Mouse (Mus musculus) forebrain, postnatal 0 days (tissue): ENCODE measurements around the gene Pum2. TPM values are rescaled to one million over a fixed set of nuclear protein-coding genes. Genes with fewer than 3 reads are reported as not detected.

Experiments used
- ATAC-seq: fragments of 200-750 bp; cut with Nextera tagmentation; 2 replicates; pipeline ENCODE4 v1.8.0; 2017; ENCODE audit warnings: mild to moderate bottlenecking, moderate library complexity
- DNase-seq: peaks from one replicate; pipeline ENCODE4 v3.0.0-alpha.2; 2015
- H3K27ac ChIP-seq: fragments of 300-500 bp; sonication (generic); 2 replicates; pipeline ENCODE4 v1.5.1; 2014; ENCODE audit warnings: low read depth, mild to moderate bottlenecking, antibody characterized with exemption, low read length, moderate library complexity, mixed read lengths
- H3K27me3 ChIP-seq: fragments of 300-500 bp; sonication (generic); 2 replicates; pipeline ENCODE4 v1.6.1; 2014; ENCODE audit warnings: mild to moderate bottlenecking, low read length, mixed read lengths; ENCODE audit not compliant: insufficient read depth
- H3K36me3 ChIP-seq: fragments of 300-500 bp; sonication (generic); 2 replicates; pipeline ENCODE4 v1.6.1; 2014; ENCODE audit warnings: mild to moderate bottlenecking, moderate library complexity; ENCODE audit not compliant: insufficient read depth
- H3K4me1 ChIP-seq: fragments of 300-500 bp; sonication (generic); 2 replicates; pipeline ENCODE4 v1.6.1; 2014; ENCODE audit warnings: antibody characterized with exemption; ENCODE audit not compliant: insufficient read depth
- H3K4me2 ChIP-seq: fragments of 300-500 bp; sonication (generic); 2 replicates; pipeline ENCODE4 v1.6.1; 2014; ENCODE audit warnings: low read depth, mild to moderate bottlenecking, moderate library complexity
- H3K4me3 ChIP-seq: fragments of 300-500 bp; sonication (generic); 2 replicates; pipeline ENCODE4 v1.5.1; 2014; ENCODE audit warnings: low read depth, low read length, mixed read lengths
- H3K9ac ChIP-seq: fragments of 300-500 bp; sonication (generic); 2 replicates; pipeline ENCODE4 v1.6.1; 2014; ENCODE audit warnings: mild to moderate bottlenecking
- H3K9me3 ChIP-seq: fragments of 300-500 bp; sonication (generic); 2 replicates; pipeline ENCODE4 v1.6.1; 2016; ENCODE audit warnings: low read length
- CTCF ChIP-seq: sonication (generic); IDR thresholded peaks from 2 replicates; pipeline ENCODE4 v1.5.1; 2016; ENCODE audit warnings: antibody characterized with exemption, control low read depth, low read depth
- WGBS: fragments of 180-500 bp; shearing (Covaris S2); extraction: QIAGEN DNeasy Blood & Tissue Kit; methylation state at CpG from one replicate; pipeline ENCODE4 v1.1.7; 2014; 5-methylcytosine and 5-hydroxymethylcytosine counted together
- polyA plus RNA-seq: library from polyadenylated mRNA; unstranded; fragments of >200 nt; fragmentation: Nextera tagmentation; extraction: Ambion mirVana; gene quantifications from 2 replicates; pipeline ENCODE4 v1.2.1, GENCODE M21; 2015
- total RNA-seq: library from RNA; depleted of rRNA; stranded (reverse); fragments of >200 nt; gene quantifications from 2 replicates; pipeline ENCODE4 v1.2.3, GENCODE M21; 2014; rRNA removed

The Pum2 gene
- total and polyA plus RNA-seq, 2 experiments from 2014 or later, result 37.2 to 133 TPM

DNA sequence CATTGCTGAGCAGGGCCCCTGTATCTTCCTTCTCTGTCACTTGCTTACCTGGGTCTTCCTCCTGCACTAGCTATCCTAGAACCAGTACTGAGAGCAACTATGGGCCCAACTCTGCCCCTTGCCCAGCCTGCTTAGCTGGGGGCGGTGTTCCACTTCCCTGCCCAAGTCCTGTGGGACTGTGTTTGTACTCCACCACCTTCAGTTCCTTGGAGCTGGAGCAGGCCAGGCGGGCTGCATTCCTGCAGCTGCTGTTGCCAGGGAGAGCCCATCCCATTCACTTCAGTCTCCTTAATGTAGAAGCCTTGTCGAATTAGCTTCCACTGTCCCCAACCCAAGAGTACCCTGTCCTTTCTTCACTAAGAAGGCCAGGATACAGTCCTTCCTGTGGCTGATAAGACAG, 114.5 kb downstream of the Pum2 start:
- H3K27me3 ChIP-seq, result no peaks in the 10 kb centered on the region
- no peak overlapping the region for H3K4me2 ChIP-seq
- DNase-seq (no peak), ATAC-seq (no peak)
- WGBS, result 59% methylated on average over 3 of the region's 3 CpGs
- no peak overlapping the region for H3K27ac ChIP-seq
- H3K4me1 ChIP-seq, result no peaks in the 10 kb centered on the region
- TF ChIP-seq CTCF, result no peak
- H3K36me3 ChIP-seq, result peaks cover 20% of the 10 kb centered on the region
- H3K9ac ChIP-seq, result no peak overlapping the region
- no peaks in the 10 kb centered on the region for H3K9me3 ChIP-seq
- no peak overlapping the region for H3K4me3 ChIP-seq

DNA sequence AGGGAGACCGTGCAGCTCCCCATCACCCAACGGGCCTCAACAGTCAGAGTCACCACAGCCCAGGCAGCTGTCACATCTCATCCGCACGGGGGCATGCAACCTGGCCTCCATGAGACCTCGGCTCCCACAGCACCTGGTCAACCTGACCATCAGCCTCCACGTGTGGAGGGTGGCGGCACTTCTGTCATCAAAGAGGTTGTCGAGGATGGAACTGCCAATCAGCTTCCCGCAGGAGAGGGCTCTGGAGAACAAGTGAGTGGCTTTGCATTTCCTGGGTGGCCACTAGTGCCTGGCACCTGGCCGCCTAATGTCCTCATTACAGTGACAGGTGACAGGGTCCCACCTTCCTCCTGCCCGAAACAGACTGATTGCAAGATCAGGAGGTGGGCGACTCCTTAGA, 116.7 kb downstream of the Pum2 start:
- Histone ChIP-seq H3K9ac (no peak overlapping the region), H3K27me3 (no peaks in the 10 kb centered on the region), H3K36me3 (peaks cover 20% of the 10 kb centered on the region), H3K4me1 (no peaks in the 10 kb centered on the region), H3K4me3 (no peak overlapping the region), H3K9me3 (no peaks in the 10 kb centered on the region), H3K4me2 (no peak overlapping the region), H3K27ac (no peak overlapping the region)
- no peak for TF ChIP-seq CTCF
- 96% methylated on average over 12 of the region's 12 CpGs for WGBS
- DNase-seq (no peak), ATAC-seq (no peak)

DNA sequence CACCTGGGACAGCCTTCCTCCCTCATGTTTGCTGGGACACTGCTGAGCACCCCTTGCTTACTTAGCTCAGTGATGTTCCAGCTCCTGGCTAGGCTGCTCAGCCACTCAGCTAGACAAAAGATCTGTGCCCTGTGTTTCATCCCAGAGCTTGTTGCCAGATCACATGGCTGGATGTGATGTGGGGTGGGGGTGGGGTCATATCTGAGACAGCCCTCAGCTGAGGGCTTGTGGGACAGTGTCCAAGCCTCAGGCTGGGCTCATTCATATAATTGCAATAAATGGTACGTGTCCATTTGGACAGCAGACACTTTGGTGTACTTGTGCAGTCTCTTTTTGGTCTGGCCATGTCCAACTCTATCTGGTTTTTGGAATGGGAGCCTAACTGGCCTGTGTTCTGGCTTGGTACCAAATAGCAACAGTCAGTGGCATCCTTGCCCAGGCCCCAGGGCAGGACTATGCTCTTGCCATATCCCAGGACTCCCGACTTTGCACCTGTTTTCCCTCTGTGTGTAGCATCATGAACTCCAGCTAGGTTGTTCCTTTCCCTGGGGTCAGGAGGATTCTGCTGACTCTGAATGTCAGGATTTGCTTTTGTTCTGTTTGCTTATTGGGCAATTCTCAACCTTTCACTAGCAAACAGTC, 119.6 kb downstream of the Pum2 start:
- no peak overlapping the region for H3K4me2 ChIP-seq
- H3K4me1 ChIP-seq, result no peaks in the 10 kb centered on the region
- 77% methylated on average over 2 of the region's 2 CpGs for WGBS
- TF ChIP-seq CTCF, result no peak
- no peak for ATAC-seq
- no peaks in the 10 kb centered on the region for H3K27me3 ChIP-seq
- no peak overlapping the region for H3K9ac ChIP-seq
- DNase-seq, result no peak
- H3K4me3 ChIP-seq, result no peak overlapping the region
- no peaks in the 10 kb centered on the region for H3K9me3 ChIP-seq
- no peak overlapping the region for H3K27ac ChIP-seq
- H3K36me3 ChIP-seq, result peaks cover 20% of the 10 kb centered on the region

DNA sequence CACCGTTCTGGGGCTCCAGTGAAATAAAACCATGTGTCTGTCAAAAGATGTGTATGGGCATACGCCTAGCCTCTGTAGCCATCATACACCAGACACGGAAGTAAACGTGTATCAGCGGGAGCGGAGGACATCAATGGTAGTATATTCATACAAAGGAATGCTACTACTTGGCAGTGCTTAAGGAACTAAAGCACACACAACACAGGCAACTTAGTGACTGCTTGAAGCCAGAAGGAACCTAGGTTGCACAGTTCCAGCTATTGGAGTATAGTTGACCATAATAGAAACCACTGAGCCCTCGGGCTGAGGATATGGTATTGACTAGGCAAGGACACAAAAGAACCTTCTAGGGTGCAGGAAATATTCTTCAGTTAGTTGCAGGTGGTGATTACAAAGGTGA, 124.0 kb downstream of the Pum2 start:
- Histone ChIP-seq H3K9me3 (no peaks in the 10 kb centered on the region), H3K4me3 (no peak overlapping the region), H3K27me3 (no peaks in the 10 kb centered on the region), H3K36me3 (0 out of 2 replicates have a peak, but pooled peaks cover under 1% of the 10 kb centered on the region), H3K4me2 (no peak overlapping the region), H3K4me1 (no peaks in the 10 kb centered on the region), H3K9ac (no peak overlapping the region), H3K27ac (no peak overlapping the region)
- WGBS, result 95% methylated on average over 7 of the region's 7 CpGs
- ATAC-seq, result no peak
- no peak for TF ChIP-seq CTCF
- no peak for DNase-seq

DNA sequence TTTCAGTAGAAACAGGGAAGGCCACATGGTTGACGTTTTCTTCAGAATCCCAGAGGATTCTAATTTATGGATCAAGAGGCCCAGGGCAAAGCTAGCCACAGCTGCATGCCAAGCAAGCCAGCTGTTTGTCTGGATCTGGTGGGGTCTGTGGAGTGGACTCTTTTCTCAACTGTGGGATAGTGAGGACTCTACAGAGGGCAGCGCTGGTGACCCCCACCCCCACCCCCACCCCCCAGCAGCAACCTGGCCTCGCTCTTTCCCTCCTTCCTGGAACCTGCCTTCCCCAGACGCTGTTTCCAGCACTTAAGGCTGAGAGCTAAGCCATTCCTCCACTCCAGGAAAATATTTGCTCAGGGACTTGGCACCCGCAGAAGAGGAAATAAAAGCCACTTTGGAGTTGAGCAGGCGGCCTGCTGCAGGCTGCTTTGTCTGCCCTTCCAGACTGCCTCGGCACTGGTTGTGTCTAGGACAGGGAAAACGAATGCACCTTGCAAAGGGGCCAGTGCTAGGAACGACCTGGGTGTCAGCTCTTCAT, 124.6 kb downstream of the Pum2 start:
- WGBS, result 50% methylated on average over 9 of the region's 9 CpGs
- ATAC-seq, result no peak
- no peaks in the 10 kb centered on the region for H3K36me3 ChIP-seq

More for the DNA sequence above, 124.6 kb downstream of the Pum2 start:
- Histone ChIP-seq H3K4me3 (no peak overlapping the region), H3K27ac (no peak overlapping the region), H3K27me3 (no peaks in the 10 kb centered on the region), H3K4me2 (no peak overlapping the region), H3K4me1 (no peaks in the 10 kb centered on the region), H3K9ac (no peak overlapping the region), H3K9me3 (no peaks in the 10 kb centered on the region)
- no peak for TF ChIP-seq CTCF
- DNase-seq, result no peak

Other genes starting within 250 kb of the Pum2 start
- 278 and 289 TPM in 2 replicates for gene Rhob, start 174.1 kb upstream of the Pum2 start, total RNA-seq
- 69.9 and 78.9 TPM in 2 replicates for gene Rhob, start 174.1 kb upstream of the Pum2 start, polyA plus RNA-seq
- gene Slc7a15, start 75.1 kb upstream of the Pum2 start, total RNA-seq, result not detected in 2 replicates
- gene Slc7a15, start 75.1 kb upstream of the Pum2 start, polyA plus RNA-seq, result not detected in 2 replicates
- 12.4 and 19.4 TPM in 2 replicates for gene Sdc1, start 97.2 kb downstream of the Pum2 start, total RNA-seq
- gene Sdc1, start 97.2 kb downstream of the Pum2 start, polyA plus RNA-seq, result 15.2 and 17.7 TPM in 2 replicates
- 168 and 184 TPM in 2 replicates for gene Laptm4a, start 247.5 kb downstream of the Pum2 start, total RNA-seq
- 270 and 278 TPM in 2 replicates for gene Laptm4a, start 247.5 kb downstream of the Pum2 start, polyA plus RNA-seq